Mouse (Mus musculus): Measurements from ENCODE around the gene Slc6a11. TPM values are rescaled to one million over a fixed set of nuclear protein-coding genes. Genes with fewer than 3 reads are reported as not detected.

Gene Slc6a11
- total RNA-seq (2023; ENCODE audit: inconsistent age): not detected in 4 replicates

GRCm38 (mm10) chr6:114131122-114131872 is at the start of gene Slc6a11:
Gene Slc6a11, plus strand, starts transcription at chr6:114131241.

GRCm38 (mm10) chr6:114282469-114283277 is 151.6 kb downstream of the Slc6a11 start, which contains the start of gene Slc6a1:
Gene Slc6a1, plus strand, starts transcription at chr6:114282635.

Other genes starting within 250 kb of the Slc6a11 start
- not detected in 4 replicates for gene Atp2b2, start 88.6 kb upstream of the Slc6a11 start, total RNA-seq (2023; ENCODE audit: inconsistent age)
- gene Slc6a1, start 151.4 kb downstream of the Slc6a11 start, total RNA-seq (2023; ENCODE audit: inconsistent age): not detected in 4 replicates

Measured in B cell, adult (primary cell).